Mouse (Mus musculus) erythroblast, adult 5-6 weeks (primary cell): ENCODE data around the gene Jdp2. TPM values are rescaled to one million over a fixed set of nuclear protein-coding genes. Genes with fewer than 3 reads are reported as not detected.

Experiments used
- ATAC-seq: replicated peaks from 2 replicates; pipeline ENCODE4 v1.8.0; 2016; ENCODE audit warnings: moderate number of reproducible peaks, mild to moderate bottlenecking, moderate TSS enrichment, inconsistent platforms; ENCODE audit not compliant: poor library complexity, low FRiP score, severe bottlenecking
- total RNA-seq, 2 experiments: library from RNA; stranded (forward) in 1 of 2; stranded (reverse) in 1 of 2; fragments of 150-400 nt in 1 of 2; fragments of 200-764, 138-1000 nt in 1 of 2; gene quantifications; 2 replicates each; pipeline versions ENCODE4 v1.2.3 to v1.2.4; 2015 to 2017; ENCODE audit warnings: low replicate concordance in 2 of 2

Jdp2 gene
- total RNA-seq, 2 experiments from 2014 or later = 12.4 to 14.6 TPM

DNA sequence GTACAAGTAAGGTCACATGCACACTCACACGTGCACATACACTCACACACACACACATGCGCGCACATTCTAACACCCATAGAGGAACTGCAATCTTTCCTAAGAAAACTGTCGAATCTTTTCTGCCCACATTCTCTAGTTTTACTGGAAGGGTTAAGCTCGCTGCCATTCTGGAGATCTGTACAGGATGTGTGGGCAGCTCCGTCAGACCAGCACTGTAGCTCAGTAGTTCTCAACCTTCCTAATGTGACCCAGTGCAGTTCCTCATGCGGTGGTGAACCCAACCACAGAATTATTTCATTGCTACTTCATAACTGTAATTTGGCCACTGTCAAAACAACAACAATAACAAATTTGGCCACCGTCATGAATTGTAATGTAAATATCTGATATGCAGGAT, 75.1 kb downstream of the Jdp2 start:
- ATAC-seq = no peak

DNA sequence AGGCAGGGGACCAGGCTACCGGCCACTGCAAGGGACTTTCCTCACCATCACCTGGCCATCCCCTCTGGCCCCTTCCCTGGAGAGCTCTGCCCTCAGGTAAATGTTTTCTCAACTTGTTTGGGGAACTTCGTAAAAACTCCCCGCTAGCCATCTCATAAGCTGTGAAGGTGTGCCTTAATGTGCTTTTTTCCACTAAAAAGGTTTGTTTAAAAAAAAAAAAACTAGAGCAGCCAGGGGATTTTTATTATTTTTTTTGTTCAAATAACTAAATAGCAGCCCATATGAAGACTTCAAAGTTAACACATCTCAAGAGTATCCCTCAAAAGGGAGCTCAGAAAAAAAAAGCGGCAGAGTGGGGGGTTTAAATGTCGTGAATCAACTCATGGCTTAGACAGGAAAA, 80.3 kb downstream of the Jdp2 start:
- ATAC-seq = no peak

DNA sequence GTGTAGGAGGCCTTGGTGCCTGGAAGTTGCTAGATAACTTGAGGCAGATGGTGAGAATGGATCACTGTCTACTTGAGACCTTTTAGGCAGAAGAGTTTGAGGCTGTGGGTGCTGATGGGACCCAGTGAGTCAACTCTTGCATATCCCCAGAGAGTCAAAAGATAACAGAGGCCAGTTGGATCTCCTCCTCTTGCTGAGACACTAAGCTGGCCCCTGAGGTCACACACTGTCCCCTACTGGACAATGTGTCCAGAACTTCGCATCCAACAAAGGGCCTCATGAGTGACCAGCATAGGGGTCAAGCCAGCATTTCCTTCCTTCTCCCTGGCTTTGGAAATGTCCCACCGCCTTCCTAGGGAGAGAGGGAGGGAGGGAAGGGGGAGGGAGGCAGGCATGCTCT, 81.0 kb downstream of the Jdp2 start:
- ATAC-seq = no peak

DNA sequence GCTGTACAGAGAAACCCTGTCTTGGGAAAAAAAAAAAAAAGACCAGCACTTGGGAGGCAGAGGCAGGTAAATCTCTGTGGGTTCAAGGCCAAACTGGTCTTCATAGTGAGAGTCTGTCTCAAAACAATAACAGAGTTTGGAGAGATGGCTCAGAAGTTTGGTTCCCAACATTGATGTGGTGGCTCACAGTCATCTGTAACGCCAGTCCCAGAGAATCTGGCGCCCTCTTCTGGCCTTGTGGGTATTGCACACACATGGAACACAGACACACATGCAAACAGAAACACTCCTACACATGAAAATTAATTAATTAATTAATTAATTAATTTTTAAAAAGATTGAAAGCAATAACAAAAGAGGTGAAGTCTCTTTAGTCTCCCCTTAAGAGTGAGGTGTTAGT, 83.5 kb downstream of the Jdp2 start:
- ATAC-seq = no peak

DNA sequence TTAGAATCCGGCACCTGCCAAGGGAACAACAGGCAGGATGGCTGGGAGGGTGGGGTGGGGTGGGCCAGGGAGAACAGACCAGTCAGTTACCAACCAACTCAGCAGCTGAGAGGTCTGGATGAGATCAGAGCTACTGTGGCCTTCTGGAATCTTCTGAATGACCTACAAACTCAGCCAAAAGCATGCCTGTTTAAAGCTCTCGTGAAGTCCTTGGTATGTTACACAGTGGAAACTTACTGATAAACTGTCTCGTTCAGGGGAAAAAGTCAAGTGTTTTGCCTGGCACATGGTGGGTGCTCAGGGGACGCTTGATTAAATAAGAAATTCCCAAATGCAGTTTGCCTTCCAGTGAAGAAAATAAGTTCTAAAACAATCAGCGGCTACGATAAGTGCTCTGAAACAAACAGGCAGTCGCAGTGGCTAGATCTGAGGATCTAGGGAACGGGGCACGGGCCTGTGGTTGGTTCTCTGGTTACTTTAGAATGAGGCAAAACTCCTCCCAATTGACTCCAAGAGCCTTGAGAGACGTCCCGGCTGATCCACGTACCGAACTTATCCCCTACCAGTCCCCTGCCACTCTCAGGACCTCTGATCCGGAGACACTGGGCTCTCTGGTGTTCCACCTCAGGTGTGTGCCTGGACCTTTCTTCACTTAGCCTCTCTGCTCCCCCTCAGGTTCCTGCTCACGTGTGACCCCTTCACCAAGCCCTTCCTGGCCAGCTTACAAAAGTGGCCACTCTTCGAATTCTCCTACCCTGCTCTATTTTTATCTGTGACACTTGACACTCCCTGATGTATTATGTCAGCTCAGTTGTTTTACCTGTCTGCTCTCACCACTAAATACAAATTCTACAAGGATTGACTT, 85.8 kb downstream of the Jdp2 start:
- no peak for ATAC-seq

DNA sequence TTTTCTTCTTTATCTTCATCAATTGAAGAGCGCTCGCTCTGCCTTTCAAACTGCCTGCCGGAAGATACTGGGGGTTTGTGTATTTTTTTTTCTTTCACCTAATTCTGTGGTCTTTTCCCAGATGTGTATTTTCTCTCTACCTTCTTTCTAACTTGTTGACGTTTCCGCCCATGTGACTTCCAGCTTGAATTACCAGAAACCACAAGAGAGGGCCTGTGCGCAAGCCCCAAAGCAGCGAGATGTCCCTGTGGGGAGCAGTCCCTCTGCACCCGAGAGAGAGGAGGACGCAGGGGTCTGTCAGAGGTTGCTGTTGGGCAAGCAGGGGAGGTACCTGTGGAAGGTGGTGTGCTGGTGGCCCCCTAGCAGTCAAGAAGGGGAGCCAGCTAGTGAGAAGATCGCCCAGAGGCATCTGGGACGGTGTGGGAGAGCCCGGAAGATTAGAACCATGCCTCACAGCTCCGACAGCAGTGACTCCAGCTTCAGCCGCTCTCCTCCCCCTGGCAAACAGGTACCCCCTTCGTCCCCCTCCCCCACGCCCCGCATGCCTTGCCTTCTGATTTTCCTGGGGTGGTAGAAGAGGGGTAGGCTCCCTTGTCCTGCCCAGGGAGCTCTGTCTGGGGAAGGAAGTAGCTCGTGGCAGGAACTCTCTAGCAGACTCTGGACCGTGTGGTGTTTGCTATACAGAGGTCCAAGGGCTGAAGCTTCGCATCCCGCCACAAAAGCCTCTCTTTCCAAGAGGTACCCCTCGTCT, 87.8 kb downstream of the Jdp2 start, which contains the start of gene Batf:
Batf (plus strand) TSS at position 204 of the 751 bp plus-strand sequence.
- no peak for ATAC-seq

DNA sequence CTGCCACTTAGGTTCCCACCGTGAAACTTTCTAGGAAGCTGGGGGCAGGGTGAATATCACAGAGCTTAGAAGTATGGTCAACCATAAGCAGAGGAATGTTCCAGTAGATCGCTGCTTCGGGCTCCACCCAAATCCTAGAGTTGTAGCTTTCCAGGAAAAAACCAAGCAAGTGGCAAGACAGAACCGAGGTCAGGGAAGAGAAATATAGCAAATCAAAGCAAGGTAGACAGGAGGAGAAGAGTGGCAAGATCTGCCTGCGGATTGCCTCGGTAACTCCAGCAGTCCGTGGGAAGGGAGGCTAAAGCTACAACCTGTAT, 88.3 kb downstream of the Jdp2 start:
- no peak for ATAC-seq

DNA sequence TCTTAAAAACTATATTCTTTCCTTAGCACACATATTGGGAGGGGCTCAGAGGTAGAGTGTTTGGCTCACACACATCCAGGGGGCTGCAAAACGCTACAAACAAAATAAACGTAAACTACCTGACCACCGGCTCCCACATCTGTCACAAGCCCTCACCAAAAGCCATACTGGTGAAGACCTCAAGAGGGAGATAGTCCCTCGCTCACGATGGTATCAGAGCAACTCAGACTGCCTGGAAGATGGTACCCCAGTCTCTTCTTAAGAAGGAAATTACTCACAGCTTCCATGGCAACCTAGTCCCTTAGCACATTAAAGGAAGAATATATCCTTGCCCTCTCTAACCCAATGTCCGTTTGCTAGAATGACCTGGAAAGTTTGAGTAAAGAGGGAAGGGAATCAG, 89.0 kb downstream of the Jdp2 start:
- ATAC-seq = no peak

Other genes with a start within 250 kb of the Jdp2 start
- gene Tmed10, start 224.2 kb upstream of the Jdp2 start, total RNA-seq (2015; ENCODE audit: low replicate concordance) = 79.6 and 96.5 TPM in 2 replicates
- gene Tmed10, start 224.2 kb upstream of the Jdp2 start, total RNA-seq (2017; ENCODE audit: low replicate concordance) = 29.9 and 45.4 TPM in 2 replicates
- gene Fos, start 125.1 kb upstream of the Jdp2 start, total RNA-seq (2015; ENCODE audit: low replicate concordance) = 40.3 and 41.9 TPM in 2 replicates
- gene Fos, start 125.1 kb upstream of the Jdp2 start, total RNA-seq (2017; ENCODE audit: low replicate concordance) = 25.0 and 32.1 TPM in 2 replicates
- gene Batf, start 87.6 kb downstream of the Jdp2 start, total RNA-seq (2015; ENCODE audit: low replicate concordance) = 3.6 TPM in 1 of 2 replicates, not detected in the other
- gene Batf, start 87.6 kb downstream of the Jdp2 start, total RNA-seq (2017; ENCODE audit: low replicate concordance) = 3.2 and 6.0 TPM in 2 replicates
- gene Flvcr2, start 147.5 kb downstream of the Jdp2 start, total RNA-seq (2015; ENCODE audit: low replicate concordance) = not detected in 2 replicates
- not detected in 2 replicates for gene Flvcr2, start 147.5 kb downstream of the Jdp2 start, total RNA-seq (2017; ENCODE audit: low replicate concordance)
- 15.0 and 22.3 TPM in 2 replicates for gene Erg28, start 225.5 kb downstream of the Jdp2 start, total RNA-seq (2015; ENCODE audit: low replicate concordance)
- 12.8 and 23.6 TPM in 2 replicates for gene Erg28, start 225.5 kb downstream of the Jdp2 start, total RNA-seq (2017; ENCODE audit: low replicate concordance)
- 3.8 and 8.8 TPM in 2 replicates for gene Ttll5, start 225.6 kb downstream of the Jdp2 start, total RNA-seq (2015; ENCODE audit: low replicate concordance)
- 11.3 and 12.1 TPM in 2 replicates for gene Ttll5, start 225.6 kb downstream of the Jdp2 start, total RNA-seq (2017; ENCODE audit: low replicate concordance)